In the genomic region with DNA sequence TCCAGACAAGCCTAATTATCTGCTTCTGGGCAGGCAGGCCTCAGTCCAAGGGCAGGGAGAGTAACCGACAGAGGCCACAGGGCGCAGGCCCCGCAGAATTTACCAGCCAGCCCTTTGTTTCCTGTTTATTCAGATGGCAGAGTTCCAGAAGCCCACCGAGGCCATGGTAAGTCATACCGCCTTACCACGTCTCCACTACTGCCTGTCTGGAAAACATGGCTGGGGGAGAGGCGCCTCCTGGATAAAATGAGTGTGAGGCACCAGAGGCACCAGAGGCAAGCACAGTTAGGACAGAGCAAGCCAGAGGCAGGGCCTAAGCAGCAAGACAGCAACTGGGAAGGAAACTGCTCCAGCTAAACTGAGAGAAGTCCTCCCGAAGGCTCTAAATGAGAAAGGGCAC, we compare ENCODE assay signal across 12 mouse cellular contexts. TPM values are rescaled to one million over a fixed set of nuclear protein-coding genes. Genes with fewer than 3 reads are reported as not detected.
A peak's percentile ranks its signal among the peaks of the same experiment; 100 is the strongest.
DNase-seq lines count a peak whose midpoint lies in the region; ATAC-seq and TF ChIP-seq lines count a peak whose summit lies in the region.
"Had no signal": no experiment of that assay in that cellular context is flagged by ENCODE, and none has a peak within 500 bp of the region (broad histone marks: within the 10 kb centered on the region; RNA-seq: fewer than 3 reads in every experiment).

No protein-coding gene starts in this region.

- 59% methylated on average over 8 of the region's 8 CpGs for WGBS in hindbrain, embryonic 10.5 days
- 59% methylated on average over 8 of the region's 8 CpGs for WGBS in hindbrain, embryonic 14.5 days
- WGBS in neural tube, embryonic 15.5 days = 59% methylated on average over 8 of the region's 8 CpGs
- 64% methylated on average over 8 of the region's 8 CpGs for whole genome bisulfite sequencing in limb, embryonic 10.5 days
- WGBS in thymus, adult 2 months = 89% methylated on average over 8 of the region's 8 CpGs

- H3K27ac ChIP-seq in hindbrain, embryonic 10.5 days = peak overlapping the region; percentile 30; the same call in 1 of the 2 replicates
- H3K27ac ChIP-seq in hindbrain, embryonic 14.5 days = no peak overlapping the region
- no peak overlapping the region for H3K27ac ChIP-seq in neural tube, embryonic 15.5 days (replicated peaks)
- H3K27ac ChIP-seq in limb, embryonic 10.5 days = peak overlapping the region; percentile 65
- H3K27ac ChIP-seq in thymus, adult 2 months (ENCODE audit: control insufficient read depth, insufficient read depth, low read length) = no peak overlapping the region
- H3K27ac ChIP-seq: kidney, postnatal 0 days; liver, embryonic 14.5 days had no signal

- H3K4me2 ChIP-seq in hindbrain, embryonic 14.5 days (replicated peaks) = no peak overlapping the region
- no peak overlapping the region for H3K4me2 ChIP-seq in neural tube, embryonic 15.5 days

- H3K9ac ChIP-seq in hindbrain, embryonic 14.5 days = no peak overlapping the region
- no peak overlapping the region for H3K9ac ChIP-seq in neural tube, embryonic 15.5 days (replicated peaks)
- H3K9ac ChIP-seq: liver, embryonic 14.5 days had no signal

- no peaks in the 10 kb centered on the region for H3K27me3 ChIP-seq in hindbrain, embryonic 10.5 days (ENCODE audit: insufficient read depth, poor library complexity, severe bottlenecking)
- H3K27me3 ChIP-seq in hindbrain, embryonic 14.5 days (ENCODE audit: control insufficient read depth, insufficient read depth, low read length) = no peaks in the 10 kb centered on the region
- H3K27me3 ChIP-seq in neural tube, embryonic 15.5 days (replicated peaks) = no peaks in the 10 kb centered on the region
- H3K27me3 ChIP-seq in limb, embryonic 10.5 days (ENCODE audit: low read depth, poor library complexity, severe bottlenecking) = no peaks in the 10 kb centered on the region
- H3K27me3 ChIP-seq in thymus, adult 2 months (ENCODE audit: control insufficient read depth, insufficient read depth, low read length) = no peaks in the 10 kb centered on the region

- H3K4me3 ChIP-seq in hindbrain, embryonic 10.5 days = no peak overlapping the region
- no peak overlapping the region for H3K4me3 ChIP-seq in hindbrain, embryonic 14.5 days (replicated peaks; ENCODE audit: low read length)
- H3K4me3 ChIP-seq in neural tube, embryonic 15.5 days (replicated peaks) = no peak overlapping the region
- H3K4me3 ChIP-seq in limb, embryonic 10.5 days = no peak overlapping the region
- H3K4me3 ChIP-seq in thymus, adult 2 months (ENCODE audit: control insufficient read depth, insufficient read depth, low read length) = no peak overlapping the region

- peak; percentile 35 for DNase-seq in hindbrain, embryonic 10.5 days (ENCODE audit: low spot score)
- no peak for DNase-seq in hindbrain, embryonic 14.5 days (ENCODE audit: low spot score)
- peak; percentile 19 for DNase-seq in neural tube, embryonic 10.5 days (ENCODE audit: extremely low spot score, low spot score)
- DNase-seq in limb, embryonic 10.5 days (ENCODE audit: low spot score) = no peak
- DNase-seq in yolk sac, embryonic 10.5 days (ENCODE audit: low spot score) = peak; percentile 25
- no peak for DNase-seq in thymus, adult 2 months
- DNase-seq in thymus, adult 18-20 months = no peak
- DNase-seq: cerebellum, adult 9-10 months; thymus, postnatal 4 days had no signal

- 0 out of 2 replicates have a peak, but pooled peaks cover 12% of the 10 kb centered on the region for H3K4me1 ChIP-seq in hindbrain, embryonic 10.5 days (replicated peaks)
- no peaks in the 10 kb centered on the region; the same call in 1 of the 2 replicates for H3K4me1 ChIP-seq in hindbrain, embryonic 14.5 days (replicated peaks; ENCODE audit: control insufficient read depth, insufficient read depth, low read length)
- H3K4me1 ChIP-seq in neural tube, embryonic 15.5 days = no peaks in the 10 kb centered on the region
- peaks cover 34% of the 10 kb centered on the region for H3K4me1 ChIP-seq in limb, embryonic 10.5 days
- 0 out of 2 replicates have a peak, but pooled peaks cover 4% of the 10 kb centered on the region for H3K4me1 ChIP-seq in thymus, adult 2 months (replicated peaks; ENCODE audit: control insufficient read depth, insufficient read depth, low read length)

- TF ChIP-seq POLR2A in thymus, adult 2 months (IDR thresholded peaks at IDR 0.05; ENCODE audit: control insufficient read depth, extremely low read depth, insufficient read depth, low read length, poor library complexity) = no peak

- no peak for ATAC-seq in hindbrain, embryonic 14.5 days (ENCODE audit: low FRiP score)
- ATAC-seq in neural tube, embryonic 15.5 days (ENCODE audit: low FRiP score) = no peak

- no peak for TF ChIP-seq CTCF in thymus, adult 2 months (IDR thresholded peaks at IDR 0.05; ENCODE audit: borderline replicate concordance, control insufficient read depth, extremely low read depth, insufficient read depth, low read length, poor library complexity)

- no peaks in the 10 kb centered on the region for H3K9me3 ChIP-seq in hindbrain, embryonic 10.5 days
- no peaks in the 10 kb centered on the region for H3K9me3 ChIP-seq in hindbrain, embryonic 14.5 days (ENCODE audit: control insufficient read depth, low read length)
- no peaks in the 10 kb centered on the region for H3K9me3 ChIP-seq in neural tube, embryonic 15.5 days (replicated peaks)
- H3K9me3 ChIP-seq in limb, embryonic 10.5 days (replicated peaks) = no peaks in the 10 kb centered on the region

- H3K36me3 ChIP-seq in hindbrain, embryonic 10.5 days = peaks cover 61% of the 10 kb centered on the region
- H3K36me3 ChIP-seq in hindbrain, embryonic 14.5 days (replicated peaks; ENCODE audit: control insufficient read depth, insufficient read depth) = peaks cover 37% of the 10 kb centered on the region
- H3K36me3 ChIP-seq in neural tube, embryonic 15.5 days = peaks cover 19% of the 10 kb centered on the region
- H3K36me3 ChIP-seq in limb, embryonic 10.5 days = peaks cover 22% of the 10 kb centered on the region
- peaks cover 20% of the 10 kb centered on the region for H3K36me3 ChIP-seq in thymus, adult 2 months (ENCODE audit: control insufficient read depth, insufficient read depth, low read length)

RNA-seq across cellular contexts. Expression of a gene that starts 54.3 kb away (rescaled TPM):
- polyA plus RNA-seq in hindbrain, embryonic 10.5 days (2016; fragmentation: Nextera tagmentation; extraction: Ambion mirVana) = 12.1 and 15.1 TPM in 2 replicates
- 18.1 and 21.7 TPM in 2 replicates for polyA plus RNA-seq in hindbrain, embryonic 14.5 days (2014; fragmentation: Nextera tagmentation; extraction: Ambion mirVana)
- polyA plus RNA-seq in neural tube, embryonic 15.5 days (2015; fragmentation: Nextera tagmentation; extraction: Ambion mirVana) = 16.3 and 17.8 TPM in 2 replicates
- 16.4 and 16.6 TPM in 2 replicates for polyA plus RNA-seq in limb, embryonic 10.5 days (2016; fragmentation: Nextera tagmentation; extraction: Ambion mirVana)
- polyA plus RNA-seq in thymus, adult 2 months (2012; rRNA removed) = 13.2 and 15.4 TPM in 2 replicates

Comparison
In these comparisons a context has a peak if more than half of its experiments do, and no peak if none do; other contexts are left out.
1. DNase-seq: peak in hindbrain, embryonic 10.5 days (single experiment), neural tube, embryonic 10.5 days (single experiment) and yolk sac, embryonic 10.5 days (single experiment); none in hindbrain, embryonic 14.5 days (single experiment), limb, embryonic 10.5 days (single experiment), thymus, adult 2 months (single experiment) and thymus, adult 18-20 months (0 of 2).
2. H3K27ac ChIP-seq: peak in hindbrain, embryonic 10.5 days (single experiment) and limb, embryonic 10.5 days (single experiment); none in hindbrain, embryonic 14.5 days (single experiment), neural tube, embryonic 15.5 days (single experiment) and thymus, adult 2 months (single experiment).